Mouse (Mus musculus) left cerebral cortex, adult 9 months (tissue): ENCODE measurements around the gene Arhgap21.

Experiments
- DNase-seq, 2 experiments: peaks; one replicate each; pipeline ENCODE4 v3.0.0; 2022; ENCODE audit warnings: low spot score in 2 of 2

Gene Arhgap21

GRCm38 (mm10) chr2:20968441-20969200 is at the start of gene Arhgap21:
Gene Arhgap21, minus strand, starts transcription at chr2:20968881.
- DNase-seq: peak in 1 of 2 experiments; percentile 67

GRCm38 (mm10) chr2:21016589-21016988 is 47.9 kb upstream of the Arhgap21 start:
- no peak for DNase-seq

GRCm38 (mm10) chr2:21010806-21011397 is 42.2 kb upstream of the Arhgap21 start:
- no peak for DNase-seq

- peak in 1 of 2 experiments; percentile 24 for DNase-seq
Measured at GRCm38 (mm10) chr2:21010219-21010618, 41.5 kb upstream of the Arhgap21 start.

GRCm38 (mm10) chr2:21009258-21010140 is 40.8 kb upstream of the Arhgap21 start:
- no peak for DNase-seq

- DNase-seq: peak in 1 of 2 experiments; percentile 53
Measured at GRCm38 (mm10) chr2:21002538-21002937, 33.9 kb upstream of the Arhgap21 start.

- no peak for DNase-seq
Measured at GRCm38 (mm10) chr2:21001156-21001555, 32.5 kb upstream of the Arhgap21 start.

GRCm38 (mm10) chr2:20995547-20995946 is 26.9 kb upstream of the Arhgap21 start:
- no peak for DNase-seq

- no peak for DNase-seq
Measured at GRCm38 (mm10) chr2:20991508-20991907, 22.8 kb upstream of the Arhgap21 start.

GRCm38 (mm10) chr2:20990907-20991306 is 22.2 kb upstream of the Arhgap21 start:
- DNase-seq: no peak

- DNase-seq: no peak
Measured at GRCm38 (mm10) chr2:20990056-20990455, 21.4 kb upstream of the Arhgap21 start.

- DNase-seq: no peak
Measured at GRCm38 (mm10) chr2:20987822-20988221, 19.1 kb upstream of the Arhgap21 start.

GRCm38 (mm10) chr2:20978726-20979125 is 10.0 kb upstream of the Arhgap21 start:
- no peak for DNase-seq

- no peak for DNase-seq
Measured at GRCm38 (mm10) chr2:20977051-20977450, 8.4 kb upstream of the Arhgap21 start.

- peak in 1 of 2 experiments; percentile 58 for DNase-seq
Measured at GRCm38 (mm10) chr2:20973513-20973912, 4.8 kb upstream of the Arhgap21 start.

GRCm38 (mm10) chr2:20972180-20972579 is 3.5 kb upstream of the Arhgap21 start:
- DNase-seq: no peak

GRCm38 (mm10) chr2:20971628-20972027 is 2.9 kb upstream of the Arhgap21 start:
- no peak for DNase-seq

GRCm38 (mm10) chr2:20969201-20970200 is 820 bp upstream of the Arhgap21 start:
- DNase-seq: peak; percentile 92 to 97

GRCm38 (mm10) chr2:20967646-20968351 is 882 bp downstream of the Arhgap21 start:
- DNase-seq: no peak

- DNase-seq: no peak
Measured at GRCm38 (mm10) chr2:20967101-20967645, 1.5 kb downstream of the Arhgap21 start.
